Mouse (Mus musculus): Measurements from ENCODE around the gene Sh3bp5. TPM values are rescaled to one million over a fixed set of nuclear protein-coding genes. Genes with fewer than 3 reads are reported as not detected.

The Sh3bp5 gene
- polyA plus RNA-seq, 1 experiment: 72.9 TPM

- no peak overlapping the region for H3K4me3 ChIP-seq (replicated peaks; ENCODE audit: insufficient read depth, low read depth, low read length)
- H3K27me3 ChIP-seq (ENCODE audit: control insufficient read depth, insufficient read depth, low read length): no peaks in the 10 kb centered on the region
- H3K4me1 ChIP-seq (ENCODE audit: control insufficient read depth, insufficient read depth, low read length): peaks cover 60% of the 10 kb centered on the region
- H3K27ac ChIP-seq (ENCODE audit: insufficient read depth, low read length): no peak overlapping the region
- 44% methylated on average over 6 of the region's 6 CpGs for WGBS
- TF ChIP-seq POLR2A (IDR thresholded peaks at IDR 0.05; ENCODE audit: borderline replicate concordance, insufficient read depth, low read length) (no peak), CTCF (IDR thresholded peaks at IDR 0.05; ENCODE audit: borderline replicate concordance, insufficient read depth, low read depth, low read length) (no peak)
- DNase-seq: no peak
These were observed 22.3 kb downstream of the Sh3bp5 start for GRCm38 (mm10) chr14:31413475-31414086.

- H3K27ac ChIP-seq (ENCODE audit: insufficient read depth, low read length): peak overlapping the region; percentile 49
- 6% methylated on average over 10 of the region's 10 CpGs for WGBS
These were observed 23.2 kb downstream of the Sh3bp5 start for GRCm38 (mm10) chr14:31412651-31413056.

GRCm38 (mm10) chr14:31410737-31411136 is 25.1 kb downstream of the Sh3bp5 start:
- 40% methylated on average over 4 of the region's 4 CpGs for WGBS
- TF ChIP-seq POLR2A (IDR thresholded peaks at IDR 0.05; ENCODE audit: borderline replicate concordance, insufficient read depth, low read length): no peak
- TF ChIP-seq CTCF (IDR thresholded peaks at IDR 0.05; ENCODE audit: borderline replicate concordance, insufficient read depth, low read depth, low read length): no peak
- peak in 1 of 2 experiments; percentile 39 for DNase-seq

More at GRCm38 (mm10) chr14:31412651-31413056, 23.2 kb downstream of the Sh3bp5 start:
- peaks cover 63% of the 10 kb centered on the region for H3K4me1 ChIP-seq (ENCODE audit: control insufficient read depth, insufficient read depth, low read length)
- H3K27me3 ChIP-seq (ENCODE audit: control insufficient read depth, insufficient read depth, low read length): no peaks in the 10 kb centered on the region
- no peak overlapping the region for H3K4me3 ChIP-seq (replicated peaks; ENCODE audit: insufficient read depth, low read depth, low read length)
- DNase-seq: peak; percentile 70 to 83
- no peak for TF ChIP-seq POLR2A (IDR thresholded peaks at IDR 0.05; ENCODE audit: borderline replicate concordance, insufficient read depth, low read length)
- no peak for TF ChIP-seq CTCF (IDR thresholded peaks at IDR 0.05; ENCODE audit: borderline replicate concordance, insufficient read depth, low read depth, low read length)

GRCm38 (mm10) chr14:31410123-31410724 is 25.7 kb downstream of the Sh3bp5 start:
- H3K4me1 ChIP-seq (ENCODE audit: control insufficient read depth, insufficient read depth, low read length): peaks cover 68% of the 10 kb centered on the region
- WGBS: 78% methylated on average over 9 of the region's 9 CpGs

More at GRCm38 (mm10) chr14:31410737-31411136, 25.1 kb downstream of the Sh3bp5 start:
- Histone ChIP-seq H3K27ac (ENCODE audit: insufficient read depth, low read length) (0 out of 2 replicates have a peak overlapping the region, but pooled peaks have one; percentile 5), H3K4me3 (replicated peaks; ENCODE audit: insufficient read depth, low read depth, low read length) (no peak overlapping the region), H3K27me3 (ENCODE audit: control insufficient read depth, insufficient read depth, low read length) (no peaks in the 10 kb centered on the region), H3K4me1 (ENCODE audit: control insufficient read depth, insufficient read depth, low read length) (peaks cover 71% of the 10 kb centered on the region)

DNA sequence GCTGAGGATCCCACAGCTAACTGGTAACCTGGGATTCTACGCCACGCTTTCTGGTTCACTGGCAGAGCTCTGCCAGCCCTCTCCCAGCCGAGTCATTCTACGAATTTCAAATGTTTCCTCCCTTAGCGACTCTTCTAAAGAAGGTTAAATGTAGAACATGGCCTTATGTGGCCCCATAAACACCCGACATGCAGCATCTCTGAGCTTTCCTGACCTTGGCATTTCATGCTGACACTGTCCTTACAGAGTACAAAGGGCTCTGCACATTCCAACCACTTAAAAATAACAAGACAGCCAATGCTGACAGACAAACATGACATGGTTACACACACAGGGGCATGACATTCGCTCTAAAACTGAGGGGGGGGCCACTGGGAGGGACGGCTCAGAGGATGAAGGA is 27.2 kb downstream of the Sh3bp5 start:
- 56% methylated on average over 8 of the region's 8 CpGs for WGBS
- 0 out of 2 replicates have a peak overlapping the region, but pooled peaks have one; percentile 20 for H3K27ac ChIP-seq (ENCODE audit: insufficient read depth, low read length)
- no peak overlapping the region for H3K4me3 ChIP-seq (replicated peaks; ENCODE audit: insufficient read depth, low read depth, low read length)
- no peaks in the 10 kb centered on the region for H3K27me3 ChIP-seq (ENCODE audit: control insufficient read depth, insufficient read depth, low read length)
- H3K4me1 ChIP-seq (ENCODE audit: control insufficient read depth, insufficient read depth, low read length): peaks cover 73% of the 10 kb centered on the region
- DNase-seq: no peak
- TF ChIP-seq CTCF (IDR thresholded peaks at IDR 0.05; ENCODE audit: borderline replicate concordance, insufficient read depth, low read depth, low read length) (no peak), POLR2A (IDR thresholded peaks at IDR 0.05; ENCODE audit: borderline replicate concordance, insufficient read depth, low read length) (no peak)

More at GRCm38 (mm10) chr14:31410123-31410724, 25.7 kb downstream of the Sh3bp5 start:
- no peak overlapping the region for H3K4me3 ChIP-seq (replicated peaks; ENCODE audit: insufficient read depth, low read depth, low read length)
- H3K27ac ChIP-seq (ENCODE audit: insufficient read depth, low read length): no peak overlapping the region
- no peaks in the 10 kb centered on the region for H3K27me3 ChIP-seq (ENCODE audit: control insufficient read depth, insufficient read depth, low read length)
- TF ChIP-seq CTCF (IDR thresholded peaks at IDR 0.05; ENCODE audit: borderline replicate concordance, insufficient read depth, low read depth, low read length) (no peak), POLR2A (IDR thresholded peaks at IDR 0.05; ENCODE audit: borderline replicate concordance, insufficient read depth, low read length) (no peak)
- DNase-seq: peak in 1 of 2 experiments; percentile 29

GRCm38 (mm10) chr14:31407911-31408604 is 27.8 kb downstream of the Sh3bp5 start:
- DNase-seq: peak in 1 of 2 experiments; percentile 48
- no peak overlapping the region for H3K4me3 ChIP-seq (replicated peaks; ENCODE audit: insufficient read depth, low read depth, low read length)
- 57% methylated on average over 6 of the region's 6 CpGs for WGBS
- peaks cover 76% of the 10 kb centered on the region for H3K4me1 ChIP-seq (ENCODE audit: control insufficient read depth, insufficient read depth, low read length)
- TF ChIP-seq POLR2A (IDR thresholded peaks at IDR 0.05; ENCODE audit: borderline replicate concordance, insufficient read depth, low read length): no peak
- no peak for TF ChIP-seq CTCF (IDR thresholded peaks at IDR 0.05; ENCODE audit: borderline replicate concordance, insufficient read depth, low read depth, low read length)
- peak overlapping the region; percentile 83 for H3K27ac ChIP-seq (ENCODE audit: insufficient read depth, low read length)
- no peaks in the 10 kb centered on the region for H3K27me3 ChIP-seq (ENCODE audit: control insufficient read depth, insufficient read depth, low read length)

- Histone ChIP-seq H3K27ac (ENCODE audit: insufficient read depth, low read length) (peak overlapping the region; percentile 83), H3K4me1 (ENCODE audit: control insufficient read depth, insufficient read depth, low read length) (peaks cover 76% of the 10 kb centered on the region), H3K4me3 (replicated peaks; ENCODE audit: insufficient read depth, low read depth, low read length) (no peak overlapping the region), H3K27me3 (ENCODE audit: control insufficient read depth, insufficient read depth, low read length) (no peaks in the 10 kb centered on the region)
- WGBS: 63% methylated on average over 15 of the region's 15 CpGs
- DNase-seq: peak in 1 of 2 experiments; percentile 47
- no peak for TF ChIP-seq POLR2A (IDR thresholded peaks at IDR 0.05; ENCODE audit: borderline replicate concordance, insufficient read depth, low read length)
- TF ChIP-seq CTCF (IDR thresholded peaks at IDR 0.05; ENCODE audit: borderline replicate concordance, insufficient read depth, low read depth, low read length): no peak
These were observed 28.7 kb downstream of the Sh3bp5 start for GRCm38 (mm10) chr14:31407208-31407607.

Measured in cerebellum, adult 2 months (tissue).